Mouse (Mus musculus): Measurements from ENCODE around the gene Kcnn4. TPM values are rescaled to one million over a fixed set of nuclear protein-coding genes. Genes with fewer than 3 reads are reported as not detected.

Gene Kcnn4
- polyA plus RNA-seq, 1 experiment from 2014 or later: 3.2 TPM

Small RNA genes within 50 kb of the gene (microRNA-seq; reads per million reads assigned to microRNA genes)
- gene Gm27592: not detected

Other genes with a start within 250 kb of the Kcnn4 start
- 18.4 and 18.5 TPM in 2 replicates for gene Zfp235, start 236.1 kb upstream of the Kcnn4 start, polyA plus RNA-seq (2015; fragmentation: Nextera tagmentation; extraction: Ambion mirVana)
- 6.1 and 6.9 TPM in 2 replicates for gene Zfp114, start 195.2 kb upstream of the Kcnn4 start, polyA plus RNA-seq (2015; fragmentation: Nextera tagmentation; extraction: Ambion mirVana)
- 11.8 and 12.8 TPM in 2 replicates for gene Zfp111, start 158.8 kb upstream of the Kcnn4 start, polyA plus RNA-seq (2015; fragmentation: Nextera tagmentation; extraction: Ambion mirVana)
- 4.7 and 5.4 TPM in 2 replicates for gene Zfp109, start 132.7 kb upstream of the Kcnn4 start, polyA plus RNA-seq (2015; fragmentation: Nextera tagmentation; extraction: Ambion mirVana)
- gene Zfp108, start 115.5 kb upstream of the Kcnn4 start, polyA plus RNA-seq (2015; fragmentation: Nextera tagmentation; extraction: Ambion mirVana): 3.5 and 4.2 TPM in 2 replicates
- gene Zfp93, start 99.8 kb upstream of the Kcnn4 start, polyA plus RNA-seq (2015; fragmentation: Nextera tagmentation; extraction: Ambion mirVana): 9.3 and 10.8 TPM in 2 replicates
- gene Zfp61, start 69.0 kb upstream of the Kcnn4 start, polyA plus RNA-seq (2015; fragmentation: Nextera tagmentation; extraction: Ambion mirVana): 32.7 and 34.1 TPM in 2 replicates
- 10.2 and 11.3 TPM in 2 replicates for gene Zfp94, start 53.6 kb upstream of the Kcnn4 start, polyA plus RNA-seq (2015; fragmentation: Nextera tagmentation; extraction: Ambion mirVana)
- gene Tescl, start 36.3 kb upstream of the Kcnn4 start, polyA plus RNA-seq (2015; fragmentation: Nextera tagmentation; extraction: Ambion mirVana): not detected in 2 replicates
- gene Lypd5, start 21.1 kb upstream of the Kcnn4 start, polyA plus RNA-seq (2015; fragmentation: Nextera tagmentation; extraction: Ambion mirVana): 0.06 and 0.33 TPM in 2 replicates
- 22.7 and 24.6 TPM in 2 replicates for gene Smg9, start 29.4 kb downstream of the Kcnn4 start, polyA plus RNA-seq (2015; fragmentation: Nextera tagmentation; extraction: Ambion mirVana)
- not detected in 2 replicates for gene Irgc1, start 82.0 kb downstream of the Kcnn4 start, polyA plus RNA-seq (2015; fragmentation: Nextera tagmentation; extraction: Ambion mirVana)
- gene Plaur, start 92.2 kb downstream of the Kcnn4 start, polyA plus RNA-seq (2015; fragmentation: Nextera tagmentation; extraction: Ambion mirVana): 17.6 and 19.7 TPM in 2 replicates
- 1.4 and 1.8 TPM in 2 replicates for gene Cadm4, start 111.8 kb downstream of the Kcnn4 start, polyA plus RNA-seq (2015; fragmentation: Nextera tagmentation; extraction: Ambion mirVana)
- gene Zfp428, start 136.7 kb downstream of the Kcnn4 start, polyA plus RNA-seq (2015; fragmentation: Nextera tagmentation; extraction: Ambion mirVana): 30.4 and 31.8 TPM in 2 replicates
- 0.33 and 0.43 TPM in 2 replicates for gene AC161166.1, start 142.2 kb downstream of the Kcnn4 start, polyA plus RNA-seq (2015; fragmentation: Nextera tagmentation; extraction: Ambion mirVana)
- gene Irgq, start 160.4 kb downstream of the Kcnn4 start, polyA plus RNA-seq (2015; fragmentation: Nextera tagmentation; extraction: Ambion mirVana): 5.6 and 6.5 TPM in 2 replicates
- gene Pinlyp, start 175.9 kb downstream of the Kcnn4 start, polyA plus RNA-seq (2015; fragmentation: Nextera tagmentation; extraction: Ambion mirVana): 0.25 and 0.52 TPM in 2 replicates
- gene Xrcc1, start 176.0 kb downstream of the Kcnn4 start, polyA plus RNA-seq (2015; fragmentation: Nextera tagmentation; extraction: Ambion mirVana): 112 TPM in 2 replicates
- 21.9 and 22.4 TPM in 2 replicates for gene Ethe1, start 217.3 kb downstream of the Kcnn4 start, polyA plus RNA-seq (2015; fragmentation: Nextera tagmentation; extraction: Ambion mirVana)
- gene Zfp575, start 217.4 kb downstream of the Kcnn4 start, polyA plus RNA-seq (2015; fragmentation: Nextera tagmentation; extraction: Ambion mirVana): 2.2 and 2.3 TPM in 2 replicates
- gene Phldb3, start 240.5 kb downstream of the Kcnn4 start, polyA plus RNA-seq (2015; fragmentation: Nextera tagmentation; extraction: Ambion mirVana): 0.15 and 0.21 TPM in 2 replicates